ENCODE assay signal across 8 mouse cellular contexts in the genomic region with DNA sequence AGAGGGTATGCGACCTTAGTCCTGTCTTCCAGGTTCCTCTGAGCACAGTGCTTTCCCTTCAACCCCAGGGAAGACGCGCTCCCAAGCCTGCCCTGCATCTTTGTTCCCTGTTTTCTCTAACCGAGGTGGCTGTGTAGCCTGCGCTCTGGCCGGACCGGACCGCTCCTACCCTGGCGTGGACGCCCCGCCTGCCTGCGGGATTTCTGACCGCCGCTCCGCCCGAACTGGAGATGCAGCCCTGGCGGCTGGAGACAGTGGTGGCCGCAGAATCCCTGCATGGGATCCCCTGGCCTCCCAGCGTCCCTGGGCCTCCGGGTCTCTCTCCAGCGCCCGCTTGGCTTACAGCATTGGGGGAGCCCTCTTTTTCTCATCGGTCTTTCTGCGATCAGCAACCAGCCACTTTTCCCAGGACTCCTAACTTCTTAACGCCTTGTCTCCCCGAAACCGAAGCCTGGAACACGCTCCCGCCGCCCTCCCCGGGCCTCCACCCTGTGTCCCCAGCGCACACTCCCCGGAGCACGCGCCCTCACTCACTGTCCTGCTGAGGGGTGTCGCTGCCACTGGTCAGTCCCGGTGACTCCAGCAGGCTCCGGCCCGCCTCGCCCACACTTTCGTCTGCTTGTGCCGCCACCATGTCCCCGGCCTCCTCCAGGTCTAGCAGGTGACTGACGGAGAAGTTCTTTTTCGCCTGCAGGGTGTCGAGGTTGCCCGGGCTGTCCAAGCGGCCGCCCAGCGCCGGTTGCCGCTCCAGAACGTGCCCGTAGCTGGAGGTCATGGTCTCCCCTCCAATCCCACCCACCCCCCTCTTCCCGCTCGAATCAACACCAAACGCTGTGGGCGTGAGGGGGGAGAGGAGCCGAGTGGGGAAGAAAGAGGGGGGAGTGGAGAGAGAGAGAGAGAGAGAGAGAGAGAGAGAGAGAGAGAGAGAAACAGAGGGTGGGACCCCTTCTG. TPM values are rescaled to one million over a fixed set of nuclear protein-coding genes. Genes with fewer than 3 reads are reported as not detected.
A peak's percentile ranks its signal among the peaks of the same experiment; 100 is the strongest.
DNase-seq lines count a peak whose midpoint lies in the region; ATAC-seq and TF ChIP-seq lines count a peak whose summit lies in the region.

No protein-coding gene starts in this region.

- 7% methylated on average over 59 of the region's 59 CpGs for WGBS in spleen, adult 2 months
- WGBS in heart, embryonic 16.5 days = 1% methylated on average over 59 of the region's 59 CpGs
- WGBS in midbrain, embryonic 13.5 days = under 1% methylated on average over 57 of the region's 59 CpGs

- peak; percentile 59 for ATAC-seq in heart, embryonic 16.5 days (replicated peaks; ENCODE audit: extremely low read depth, insufficient read depth, low FRiP score)
- peak; percentile 56 for ATAC-seq in midbrain, embryonic 13.5 days

- DNase-seq in spleen, adult 2 months (ENCODE audit: low read depth in 1 of 2, low spot score in 2 of 2) = no peak
- DNase-seq in spleen, adult 18-20 months = no peak
- peak; percentile 68 to 78 for DNase-seq in kidney, postnatal 4 days
- peak; percentile 70 for DNase-seq in testis, postnatal 10 days (ENCODE audit: low spot score)
- no peak for DNase-seq in thymus, postnatal 0 days (ENCODE audit: low spot score)

- H3K4me2 ChIP-seq in heart, embryonic 16.5 days (ENCODE audit: low read depth, low read length) = peak overlapping the region; percentile 92
- peak overlapping the region; percentile 82 for H3K4me2 ChIP-seq in midbrain, embryonic 13.5 days (replicated peaks)

- no peaks in the 10 kb centered on the region for H3K36me3 ChIP-seq in spleen, adult 2 months (ENCODE audit: control insufficient read depth, insufficient read depth, low read length)
- no peaks in the 10 kb centered on the region for H3K36me3 ChIP-seq in heart, embryonic 16.5 days (ENCODE audit: control insufficient read depth, insufficient read depth)
- H3K36me3 ChIP-seq in midbrain, embryonic 13.5 days = no peaks in the 10 kb centered on the region

- no peaks in the 10 kb centered on the region for H3K9me3 ChIP-seq in heart, embryonic 16.5 days (replicated peaks; ENCODE audit: control insufficient read depth, low read length)
- H3K9me3 ChIP-seq in midbrain, embryonic 13.5 days = no peaks in the 10 kb centered on the region

- no peaks in the 10 kb centered on the region for H3K4me1 ChIP-seq in spleen, adult 2 months (ENCODE audit: control insufficient read depth, insufficient read depth, insufficient read length)
- H3K4me1 ChIP-seq in embryonic fibroblast, embryonic 13.5 days (ENCODE audit: control insufficient read depth, insufficient read depth, low read length) = no peaks in the 10 kb centered on the region; the same call in 1 of the 2 replicates
- peaks cover 10% of the 10 kb centered on the region; the same call in 1 of the 2 replicates for H3K4me1 ChIP-seq in heart, embryonic 16.5 days (ENCODE audit: control insufficient read depth, insufficient read depth, low read length)
- peaks cover 44% of the 10 kb centered on the region for H3K4me1 ChIP-seq in midbrain, embryonic 13.5 days (replicated peaks)

- no peak for TF ChIP-seq POLR2A in spleen, adult 2 months (IDR thresholded peaks at IDR 0.05; ENCODE audit: low read depth, low read length)
- peak; percentile 39; the same call in 1 of the 2 replicates for TF ChIP-seq POLR2A in embryonic fibroblast, embryonic 13.5 days (IDR thresholded peaks at IDR 0.05; ENCODE audit: low read depth, low read length)

- peak overlapping the region; percentile 83 for H3K9ac ChIP-seq in heart, embryonic 16.5 days (ENCODE audit: low read length)
- peak overlapping the region; percentile 54 for H3K9ac ChIP-seq in midbrain, embryonic 13.5 days (replicated peaks)

- H3K27ac ChIP-seq in spleen, adult 2 months (ENCODE audit: insufficient read depth, low read length) = 0 out of 2 replicates have a peak overlapping the region, but pooled peaks have one; percentile 6
- peak overlapping the region; percentile 97 for H3K27ac ChIP-seq in embryonic fibroblast, embryonic 13.5 days (ENCODE audit: insufficient read depth, low read length)
- peak overlapping the region; percentile 76 for H3K27ac ChIP-seq in heart, embryonic 16.5 days (ENCODE audit: low read length)
- no peak overlapping the region for H3K27ac ChIP-seq in midbrain, embryonic 13.5 days

- no peak for TF ChIP-seq CTCF in spleen, adult 2 months (IDR thresholded peaks at IDR 0.05; ENCODE audit: extremely low read depth, insufficient read depth, insufficient read length, insufficient replicate concordance)
- TF ChIP-seq CTCF in embryonic fibroblast, embryonic 13.5 days (IDR thresholded peaks at IDR 0.05; ENCODE audit: borderline replicate concordance, insufficient read depth, low read length) = no peak

- peaks cover 22% of the 10 kb centered on the region for H3K27me3 ChIP-seq in spleen, adult 2 months (ENCODE audit: control insufficient read depth, insufficient read depth, low read length)
- peaks cover 46% of the 10 kb centered on the region for H3K27me3 ChIP-seq in heart, embryonic 16.5 days (ENCODE audit: control insufficient read depth, insufficient read depth, low read length)
- peaks cover 97% of the 10 kb centered on the region for H3K27me3 ChIP-seq in midbrain, embryonic 13.5 days

- peak overlapping the region; percentile 10 for H3K4me3 ChIP-seq in spleen, adult 2 months (ENCODE audit: extremely low read depth, insufficient read depth, insufficient read length)
- peak overlapping the region; percentile 79 for H3K4me3 ChIP-seq in embryonic fibroblast, embryonic 13.5 days (ENCODE audit: insufficient read depth, low read length)
- H3K4me3 ChIP-seq in heart, embryonic 16.5 days (ENCODE audit: low read length) = peak overlapping the region; percentile 70
- peak overlapping the region; percentile 48 for H3K4me3 ChIP-seq in midbrain, embryonic 13.5 days (replicated peaks)

RNA-seq across cellular contexts. Expression of gene Prrx1, which starts 1.4 kb away (rescaled TPM):
- 1.6 and 1.7 TPM in 2 replicates for polyA plus RNA-seq in spleen, adult 2 months (2012; rRNA removed)
- polyA plus RNA-seq in embryonic fibroblast, embryonic 13.5 days (2011; ENCODE audit: insufficient read length, low read depth, missing spikeins) = 429 and 537 TPM in 2 replicates
- polyA plus RNA-seq in heart, embryonic 16.5 days (2015; fragmentation: Nextera tagmentation; extraction: Ambion mirVana) = 9.3 and 11.1 TPM in 2 replicates
- 3.6 and 3.7 TPM in 2 replicates for polyA plus RNA-seq in midbrain, embryonic 13.5 days (2015; fragmentation: Nextera tagmentation; extraction: Ambion mirVana)
- 2.1 and 2.9 TPM in 2 replicates for polyA plus RNA-seq in thymus, postnatal 0 days (2015; fragmentation: Nextera tagmentation; extraction: Ambion mirVana)

Comparison
In these comparisons a context has a peak if more than half of its experiments do, and no peak if none do; other contexts are left out.
1. DNase-seq: peak in kidney, postnatal 4 days (2 of 2) and testis, postnatal 10 days (single experiment); none in spleen, adult 2 months (0 of 2), spleen, adult 18-20 months (0 of 2) and thymus, postnatal 0 days (single experiment).
2. H3K4me3 ChIP-seq: peak in every context shown above with its lines; median percentile 79 in embryonic fibroblast, embryonic 13.5 days; 70 in heart, embryonic 16.5 days; 48 in midbrain, embryonic 13.5 days; 10 in spleen, adult 2 months.
3. RNA of gene Prrx1, which starts 1.4 kb away (polyA plus RNA-seq): 429 to 537 TPM in embryonic fibroblast, embryonic 13.5 days; 9.3 to 11.1 TPM in heart, embryonic 16.5 days, 3.6 to 3.7 TPM in midbrain, embryonic 13.5 days, 2.1 to 2.9 TPM in thymus, postnatal 0 days and 1.6 to 1.7 TPM in spleen, adult 2 months; every median in the first group is over 10 times any median in the second.